Mouse (Mus musculus): ENCODE data around the gene Htr2c. TPM values are rescaled to one million over a fixed set of nuclear protein-coding genes. Genes with fewer than 3 reads are reported as not detected.

The Htr2c gene
- 0.25 TPM in 1 of 2 replicates, not detected in the other for polyA plus RNA-seq (2015; fragmentation: Nextera tagmentation; extraction: Ambion mirVana)

- ATAC-seq (ENCODE audit: low read depth), result no peak
- H3K9me3 ChIP-seq (ENCODE audit: control insufficient read depth, low read length), result no peaks in the 10 kb centered on the region
Observed at GRCm38 (mm10) chrX:146962258-146962913, at the start of gene Htr2c. TSS of gene Htr2c (plus strand) at chrX:146962513.

GRCm38 (mm10) chrX:146928251-146928650, 34.1 kb upstream of the Htr2c start:
- no peaks in the 10 kb centered on the region for H3K9me3 ChIP-seq (ENCODE audit: control insufficient read depth, low read length)
- H3K9ac ChIP-seq (ENCODE audit: low read length), result no peak overlapping the region
- no peaks in the 10 kb centered on the region for H3K4me1 ChIP-seq (replicated peaks; ENCODE audit: control insufficient read depth, insufficient read depth, low read length)
- H3K27me3 ChIP-seq (ENCODE audit: control insufficient read depth, insufficient read depth, low read depth, low read length), result no peaks in the 10 kb centered on the region
- no peak for ATAC-seq (ENCODE audit: low read depth)
- WGBS, result 31% methylated on average over 1 of the region's 1 CpGs
- H3K27ac ChIP-seq (ENCODE audit: low read length), result no peak overlapping the region
- no peak overlapping the region for H3K4me3 ChIP-seq (ENCODE audit: low read length)
- no peak overlapping the region for H3K4me2 ChIP-seq (ENCODE audit: low read depth, low read length)
- H3K36me3 ChIP-seq (ENCODE audit: control insufficient read depth, insufficient read depth, low read length), result no peaks in the 10 kb centered on the region

More at GRCm38 (mm10) chrX:146962258-146962913, at the start of gene Htr2c:
- WGBS, result 20% methylated on average over 27 of the region's 27 CpGs
- H3K4me2 ChIP-seq (ENCODE audit: low read depth, low read length), result peak within 1 kb of the TSS; percentile 20
- H3K27me3 ChIP-seq (ENCODE audit: control insufficient read depth, insufficient read depth, low read depth, low read length), result peaks cover 20% of the 10 kb centered on the region; the same call in 1 of the 2 replicates
- no peaks in the 10 kb centered on the region for H3K4me1 ChIP-seq (replicated peaks; ENCODE audit: control insufficient read depth, insufficient read depth, low read length)
- no peaks in the 10 kb centered on the region for H3K36me3 ChIP-seq (ENCODE audit: control insufficient read depth, insufficient read depth, low read length)
- H3K27ac ChIP-seq (ENCODE audit: low read length), result no peak within 1 kb of the TSS
- H3K4me3 ChIP-seq (ENCODE audit: low read length), result peak within 1 kb of the TSS; percentile 0; the same call in 1 of the 2 replicates
- H3K9ac ChIP-seq (ENCODE audit: low read length), result no peak within 1 kb of the TSS

- Histone ChIP-seq H3K4me3 (ENCODE audit: low read length) (no peak overlapping the region), H3K27ac (ENCODE audit: low read length) (no peak overlapping the region), H3K27me3 (ENCODE audit: control insufficient read depth, insufficient read depth, low read depth, low read length) (no peaks in the 10 kb centered on the region), H3K9ac (ENCODE audit: low read length) (no peak overlapping the region), H3K36me3 (ENCODE audit: control insufficient read depth, insufficient read depth, low read length) (no peaks in the 10 kb centered on the region), H3K9me3 (ENCODE audit: control insufficient read depth, low read length) (no peaks in the 10 kb centered on the region), H3K4me1 (replicated peaks; ENCODE audit: control insufficient read depth, insufficient read depth, low read length) (no peaks in the 10 kb centered on the region), H3K4me2 (ENCODE audit: low read depth, low read length) (no peak overlapping the region)
- no peak for ATAC-seq (ENCODE audit: low read depth)
Observed at GRCm38 (mm10) chrX:146936332-146936731, 26.0 kb upstream of the Htr2c start.

- no peak for ATAC-seq (ENCODE audit: low read depth)
- no peaks in the 10 kb centered on the region for H3K9me3 ChIP-seq (ENCODE audit: control insufficient read depth, low read length)
- no peak overlapping the region for H3K4me3 ChIP-seq (ENCODE audit: low read length)
- H3K36me3 ChIP-seq (ENCODE audit: control insufficient read depth, insufficient read depth, low read length), result no peaks in the 10 kb centered on the region
- H3K4me1 ChIP-seq (replicated peaks; ENCODE audit: control insufficient read depth, insufficient read depth, low read length), result no peaks in the 10 kb centered on the region
- no peak overlapping the region for H3K9ac ChIP-seq (ENCODE audit: low read length)
- WGBS, result 54% methylated on average over 2 of the region's 2 CpGs
- no peak overlapping the region for H3K27ac ChIP-seq (ENCODE audit: low read length)
- H3K4me2 ChIP-seq (ENCODE audit: low read depth, low read length), result no peak overlapping the region
- H3K27me3 ChIP-seq (ENCODE audit: control insufficient read depth, insufficient read depth, low read depth, low read length), result no peaks in the 10 kb centered on the region
Observed at GRCm38 (mm10) chrX:146946216-146946886, 16.0 kb upstream of the Htr2c start.

- Histone ChIP-seq H3K36me3 (ENCODE audit: control insufficient read depth, insufficient read depth, low read length) (no peaks in the 10 kb centered on the region), H3K27ac (ENCODE audit: low read length) (no peak overlapping the region), H3K27me3 (ENCODE audit: control insufficient read depth, insufficient read depth, low read depth, low read length) (no peaks in the 10 kb centered on the region), H3K9me3 (ENCODE audit: control insufficient read depth, low read length) (no peaks in the 10 kb centered on the region), H3K9ac (ENCODE audit: low read length) (no peak overlapping the region), H3K4me3 (ENCODE audit: low read length) (no peak overlapping the region), H3K4me1 (replicated peaks; ENCODE audit: control insufficient read depth, insufficient read depth, low read length) (no peaks in the 10 kb centered on the region), H3K4me2 (ENCODE audit: low read depth, low read length) (no peak overlapping the region)
- no peak for ATAC-seq (ENCODE audit: low read depth)
Observed at GRCm38 (mm10) chrX:146946996-146947395, 15.3 kb upstream of the Htr2c start.

GRCm38 (mm10) chrX:146958608-146959007, 3.7 kb upstream of the Htr2c start:
- H3K4me2 ChIP-seq (ENCODE audit: low read depth, low read length), result no peak overlapping the region
- H3K9ac ChIP-seq (ENCODE audit: low read length), result no peak overlapping the region
- no peak for ATAC-seq (ENCODE audit: low read depth)
- H3K27ac ChIP-seq (ENCODE audit: low read length), result no peak overlapping the region
- H3K36me3 ChIP-seq (ENCODE audit: control insufficient read depth, insufficient read depth, low read length), result no peaks in the 10 kb centered on the region
- no peaks in the 10 kb centered on the region for H3K9me3 ChIP-seq (ENCODE audit: control insufficient read depth, low read length)
- WGBS, result 63% methylated on average over 1 of the region's 1 CpGs
- peaks cover 16% of the 10 kb centered on the region; the same call in 1 of the 2 replicates for H3K27me3 ChIP-seq (ENCODE audit: control insufficient read depth, insufficient read depth, low read depth, low read length)
- no peak overlapping the region for H3K4me3 ChIP-seq (ENCODE audit: low read length)
- no peaks in the 10 kb centered on the region for H3K4me1 ChIP-seq (replicated peaks; ENCODE audit: control insufficient read depth, insufficient read depth, low read length)

GRCm38 (mm10) chrX:146959960-146960359, 2.4 kb upstream of the Htr2c start:
- Histone ChIP-seq H3K9ac (ENCODE audit: low read length) (no peak overlapping the region), H3K27me3 (ENCODE audit: control insufficient read depth, insufficient read depth, low read depth, low read length) (peaks cover 20% of the 10 kb centered on the region; the same call in 1 of the 2 replicates), H3K4me3 (ENCODE audit: low read length) (no peak overlapping the region), H3K4me1 (replicated peaks; ENCODE audit: control insufficient read depth, insufficient read depth, low read length) (no peaks in the 10 kb centered on the region), H3K9me3 (ENCODE audit: control insufficient read depth, low read length) (no peaks in the 10 kb centered on the region), H3K36me3 (ENCODE audit: control insufficient read depth, insufficient read depth, low read length) (no peaks in the 10 kb centered on the region), H3K4me2 (ENCODE audit: low read depth, low read length) (no peak overlapping the region), H3K27ac (ENCODE audit: low read length) (no peak overlapping the region)
- no peak for ATAC-seq (ENCODE audit: low read depth)
- 27% methylated on average over 10 of the region's 10 CpGs for WGBS

- Histone ChIP-seq H3K36me3 (ENCODE audit: control insufficient read depth, insufficient read depth, low read length) (no peaks in the 10 kb centered on the region), H3K9ac (ENCODE audit: low read length) (no peak overlapping the region), H3K9me3 (ENCODE audit: control insufficient read depth, low read length) (no peaks in the 10 kb centered on the region), H3K4me3 (ENCODE audit: low read length) (peak overlapping the region; percentile 0; the same call in 1 of the 2 replicates), H3K27me3 (ENCODE audit: control insufficient read depth, insufficient read depth, low read depth, low read length) (peaks cover 20% of the 10 kb centered on the region; the same call in 1 of the 2 replicates), H3K4me2 (ENCODE audit: low read depth, low read length) (peak overlapping the region; percentile 20), H3K27ac (ENCODE audit: low read length) (no peak overlapping the region), H3K4me1 (replicated peaks; ENCODE audit: control insufficient read depth, insufficient read depth, low read length) (no peaks in the 10 kb centered on the region)
- WGBS, result 14% methylated on average over 33 of the region's 37 CpGs
- ATAC-seq (ENCODE audit: low read depth), result no peak
Observed at GRCm38 (mm10) chrX:146962914-146963547, 718 bp downstream of the Htr2c start.

GRCm38 (mm10) chrX:146979931-146980330, 17.6 kb downstream of the Htr2c start:
- Histone ChIP-seq H3K27ac (ENCODE audit: low read length) (no peak overlapping the region), H3K9ac (ENCODE audit: low read length) (no peak overlapping the region), H3K36me3 (ENCODE audit: control insufficient read depth, insufficient read depth, low read length) (no peaks in the 10 kb centered on the region), H3K9me3 (ENCODE audit: control insufficient read depth, low read length) (no peaks in the 10 kb centered on the region), H3K4me2 (ENCODE audit: low read depth, low read length) (no peak overlapping the region), H3K4me1 (replicated peaks; ENCODE audit: control insufficient read depth, insufficient read depth, low read length) (no peaks in the 10 kb centered on the region), H3K27me3 (ENCODE audit: control insufficient read depth, insufficient read depth, low read depth, low read length) (no peaks in the 10 kb centered on the region), H3K4me3 (ENCODE audit: low read length) (no peak overlapping the region)
- 57% methylated on average over 5 of the region's 5 CpGs for WGBS
- ATAC-seq (ENCODE audit: low read depth), result no peak
